Mouse (Mus musculus) layer of hippocampus, postnatal 25 days (tissue): ENCODE measurements around the gene Phactr2. TPM values are rescaled to one million over a fixed set of nuclear protein-coding genes. Genes with fewer than 3 reads are reported as not detected.
"Not testable (repeated sequence)": the region's sequence is repeated elsewhere in the genome, so short reads cannot be mapped to it uniquely, and the experiment has no call there.

Experiments
- DNase-seq, 2 experiments: peaks; one replicate each; pipeline ENCODE4 v3.0.0; 2022; ENCODE audit warnings: mixed read lengths in 2 of 2, low spot score in 1 of 2; ENCODE audit errors: extremely low spot score in 1 of 2
- total RNA-seq, 2 experiments: library from RNA; stranded (reverse); gene quantifications; 2 replicates each; pipeline ENCODE4 v1.2.3; 2021

Phactr2 gene
- total RNA-seq, result 10 to 100 TPM; 20.1 to 20.6 TPM

GRCm38 (mm10) chr10:13473833-13474567 lies at the start of gene Phactr2:
Gene Phactr2 (minus strand): TSS chr10:13474412.
- peak in 1 of 2 experiments; percentile 13 for DNase-seq

- DNase-seq, result no peak
These were observed 47.6 kb upstream of the Phactr2 start for GRCm38 (mm10) chr10:13521857-13522256.

DNA sequence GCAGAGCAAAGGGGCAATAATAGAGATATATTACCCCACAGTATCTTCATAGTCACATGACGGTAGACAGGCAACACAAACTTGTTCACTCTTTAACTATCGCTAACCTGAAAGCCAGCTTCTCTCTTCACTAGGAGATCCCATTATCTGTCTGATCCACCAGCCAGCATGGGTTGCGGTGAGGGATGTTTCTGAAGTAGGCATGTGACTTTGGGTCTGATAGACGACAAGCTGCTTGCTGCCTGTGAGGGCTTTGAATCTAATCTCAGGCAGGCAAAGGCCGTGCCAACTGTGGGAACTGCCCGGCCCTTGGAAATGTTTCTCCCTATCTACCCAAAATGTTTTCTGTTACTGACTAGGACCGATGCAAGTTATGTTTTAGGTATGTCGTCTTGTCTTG lies 28.2 kb upstream of the Phactr2 start:
- DNase-seq, result no peak

DNA sequence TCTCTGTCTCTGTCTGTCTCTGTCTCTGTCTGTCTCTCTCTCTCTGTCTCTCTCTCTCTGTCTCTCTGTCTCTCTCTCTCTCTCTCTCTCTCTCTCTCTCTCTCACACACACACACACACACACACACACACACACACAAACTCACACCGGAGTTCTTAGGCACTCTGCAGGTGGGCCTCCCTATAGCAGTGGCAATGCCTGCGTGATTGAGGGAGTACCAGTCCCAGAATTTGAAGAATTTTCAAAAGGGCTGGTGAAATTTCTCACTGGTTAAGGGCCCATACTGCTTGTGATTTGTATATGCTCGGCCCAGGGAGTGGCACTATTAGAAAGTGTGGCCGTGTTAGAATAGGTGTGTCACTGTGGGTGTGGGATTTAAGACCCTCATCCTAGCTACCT lies 27.3 kb upstream of the Phactr2 start:
- DNase-seq, result not testable (repeated sequence)

- DNase-seq, result peak; percentile 83
These were observed 26.8 kb upstream of the Phactr2 start for GRCm38 (mm10) chr10:13500938-13501496.

GRCm38 (mm10) chr10:13500473-13500872 lies 26.3 kb upstream of the Phactr2 start:
- no peak for DNase-seq

- DNase-seq, result no peak
These were observed 25.1 kb upstream of the Phactr2 start, which contains the start of gene Fuca2 for GRCm38 (mm10) chr10:13499331-13499730. Gene Fuca2 (plus strand): TSS chr10:13499540.

GRCm38 (mm10) chr10:13496315-13496714 lies 22.1 kb upstream of the Phactr2 start:
- no peak for DNase-seq

DNA sequence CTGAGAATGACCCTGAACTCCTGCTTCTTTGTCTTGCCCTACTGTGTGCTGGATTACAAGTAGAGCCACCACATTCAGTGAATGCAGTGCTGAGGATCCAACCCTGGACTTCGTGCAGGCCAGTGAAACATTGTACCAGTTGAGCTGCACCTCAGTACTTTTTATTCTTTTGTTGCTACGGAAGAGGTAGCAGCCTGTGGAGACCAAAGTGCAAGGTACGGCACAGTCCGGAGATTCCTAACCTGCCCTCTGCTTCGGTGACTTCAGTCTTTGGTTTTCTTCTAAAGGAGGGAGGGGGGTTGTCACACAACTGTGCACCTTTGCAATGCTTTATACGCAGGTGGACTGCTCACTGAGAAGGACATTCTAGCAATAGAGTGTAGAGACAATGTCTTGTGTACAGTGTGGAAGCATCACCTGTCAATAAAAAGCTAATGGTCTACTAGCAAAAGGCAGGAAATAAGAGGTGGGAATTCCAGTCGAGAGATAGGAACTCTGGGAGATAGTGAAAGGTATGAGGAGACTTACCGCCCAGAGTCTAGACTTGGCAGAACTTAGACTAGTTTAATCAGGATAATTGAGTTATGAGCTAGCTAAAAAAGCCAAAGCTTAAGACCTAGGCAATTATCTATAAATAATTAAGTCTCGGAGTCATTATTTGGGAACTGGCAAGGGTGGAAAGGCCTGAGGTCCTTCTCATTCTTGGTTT lies 19.9 kb upstream of the Phactr2 start:
- DNase-seq, result no peak

- DNase-seq, result no peak
These were observed 15.5 kb upstream of the Phactr2 start for GRCm38 (mm10) chr10:13489671-13490070.

DNA sequence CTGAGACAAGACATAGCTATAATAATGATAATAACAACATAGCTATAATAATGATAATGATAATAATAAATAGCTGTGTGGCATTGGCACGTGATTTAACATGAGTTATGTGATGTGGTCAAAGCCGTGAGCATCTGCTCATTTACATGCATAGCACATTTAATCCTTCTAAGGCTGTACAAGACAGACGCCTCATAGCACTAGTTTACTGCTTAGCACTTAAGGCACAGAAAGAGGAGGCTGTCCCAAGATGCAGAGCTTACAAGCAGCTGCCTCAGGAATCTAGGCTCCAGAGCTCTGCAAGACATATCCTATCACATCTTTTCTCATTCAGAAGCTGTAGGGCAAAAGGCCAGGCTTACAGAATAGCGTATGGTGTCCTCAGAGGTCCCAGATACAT lies 11.7 kb upstream of the Phactr2 start:
- no peak for DNase-seq

GRCm38 (mm10) chr10:13479341-13479740 lies 5.1 kb upstream of the Phactr2 start:
- DNase-seq, result no peak

GRCm38 (mm10) chr10:13475121-13475520 lies 909 bp upstream of the Phactr2 start:
- DNase-seq, result no peak

DNA sequence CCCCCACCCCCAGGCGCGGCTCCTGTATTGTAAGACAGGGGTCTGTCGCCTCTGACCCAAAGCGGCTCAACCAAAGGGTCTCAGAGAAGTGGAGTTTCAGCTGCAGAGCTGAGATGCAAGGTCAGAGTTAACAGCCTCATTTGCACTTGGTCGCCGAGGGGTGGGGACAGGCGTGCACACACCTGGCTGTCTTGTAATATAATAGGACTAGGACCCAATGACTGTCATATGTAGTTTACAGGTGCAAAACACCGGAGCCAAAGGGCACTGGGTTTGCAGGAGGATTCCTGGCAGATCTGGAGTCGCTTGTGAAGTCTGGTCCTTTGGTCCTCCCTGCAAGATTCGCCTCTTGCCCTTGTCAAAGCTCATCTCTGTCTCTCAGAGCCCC lies 350 bp upstream of the Phactr2 start:
- peak in 1 of 2 experiments; percentile 3 for DNase-seq

DNA sequence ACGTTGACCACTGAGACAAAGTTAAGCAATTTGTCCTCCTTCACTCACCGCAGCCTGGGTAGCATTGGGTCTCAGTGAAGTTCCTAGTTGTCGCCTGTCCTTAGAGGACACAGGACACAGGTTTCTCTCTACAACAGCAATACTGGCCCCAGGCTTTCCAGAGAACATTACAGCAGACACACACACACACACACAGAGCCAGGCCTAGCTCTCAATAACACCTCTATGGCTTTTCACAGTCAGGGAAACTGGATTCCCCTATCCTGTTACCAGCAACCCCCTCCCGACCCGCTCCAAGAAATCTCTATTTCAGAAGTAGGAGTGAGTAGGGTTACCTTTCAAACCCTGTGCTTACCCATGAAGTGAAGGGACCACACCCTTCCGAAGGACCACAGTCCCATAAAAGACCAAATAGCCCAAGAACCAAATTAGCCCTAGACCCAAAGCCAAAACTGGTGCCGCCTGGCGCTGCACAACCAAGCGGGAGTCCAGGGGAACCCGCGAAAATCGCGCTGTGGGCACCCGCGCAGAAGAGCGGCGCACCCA lies 852 bp downstream of the Phactr2 start:
- no peak for DNase-seq

GRCm38 (mm10) chr10:13470236-13470635 lies 4.0 kb downstream of the Phactr2 start:
- DNase-seq, result no peak

GRCm38 (mm10) chr10:13468025-13468529 lies 6.1 kb downstream of the Phactr2 start:
- DNase-seq, result not testable (repeated sequence)

DNA sequence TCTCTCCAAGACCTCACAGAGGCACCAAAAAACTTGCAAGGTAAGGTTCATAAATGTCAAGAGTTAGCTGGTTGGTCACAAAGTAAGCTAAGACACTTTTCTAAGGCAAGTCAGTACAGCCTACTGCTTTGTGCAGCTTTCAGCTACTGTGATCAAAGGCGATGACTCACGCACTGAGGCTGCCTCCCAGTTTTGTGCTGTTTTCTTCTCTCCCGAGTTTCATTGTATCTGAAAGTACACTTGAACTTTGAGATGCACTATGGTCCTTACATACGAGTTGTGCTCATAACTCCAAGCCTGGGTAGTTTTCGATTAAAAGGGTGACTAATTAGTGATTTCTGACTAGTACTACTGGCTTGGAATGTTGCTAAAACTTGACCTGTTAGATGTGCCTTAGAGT lies 7.3 kb downstream of the Phactr2 start:
- DNase-seq, result no peak

- DNase-seq, result not testable (repeated sequence)
These were observed 9.9 kb downstream of the Phactr2 start for GRCm38 (mm10) chr10:13464295-13464694.

DNA sequence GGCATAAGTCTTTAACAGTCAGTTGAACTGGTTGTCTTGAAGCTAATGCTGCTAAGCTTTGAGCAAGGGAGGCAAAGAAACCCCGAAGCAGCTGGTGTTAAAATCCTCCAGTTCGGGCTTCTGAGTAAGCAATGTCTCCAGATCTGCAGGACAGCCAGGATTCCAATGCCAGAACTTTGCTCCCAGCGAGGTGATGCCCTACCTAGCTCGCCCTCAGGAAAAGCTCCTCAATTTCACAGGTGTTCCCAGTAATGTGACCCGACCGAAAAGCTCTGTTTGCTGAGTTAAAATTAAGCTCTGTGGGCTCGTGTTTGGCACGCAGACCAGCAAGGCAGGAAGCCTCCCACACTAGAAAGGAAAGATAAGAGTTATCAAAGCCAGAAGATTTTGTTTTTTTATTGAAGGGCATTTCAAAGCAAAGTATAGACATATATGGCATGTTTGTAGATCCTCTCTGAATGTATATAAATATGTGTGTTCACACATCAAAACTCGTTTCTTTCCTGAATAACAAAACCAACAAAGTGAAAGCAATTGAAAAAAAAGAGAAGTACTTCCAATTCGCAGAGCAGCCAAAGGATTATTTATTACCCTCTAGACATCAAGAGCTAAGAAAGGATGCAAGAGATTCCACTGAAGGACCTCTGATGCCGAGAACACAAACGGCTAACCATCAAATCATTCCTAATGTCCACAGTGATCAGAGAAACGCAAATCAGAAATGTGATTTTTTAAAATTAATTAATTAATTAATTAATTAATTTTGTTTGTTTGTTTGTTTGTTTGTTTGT lies 20.8 kb downstream of the Phactr2 start:
- DNase-seq, result no peak
